Mouse (Mus musculus) myocyte (in vitro differentiated cells): ENCODE data around the gene Vrk3. TPM values are rescaled to one million over a fixed set of nuclear protein-coding genes. Genes with fewer than 3 reads are reported as not detected.
A peak's percentile ranks its signal among the peaks of the same experiment; 100 is the strongest.

Experiments
- H3K27me3 ChIP-seq: one replicate; pipeline ENCODE4 v1.6.1; 2011; ENCODE audit not compliant: control insufficient read depth, insufficient read depth, insufficient read length
- H3K36me3 ChIP-seq: one replicate; pipeline ENCODE4 v1.6.1; 2011; ENCODE audit not compliant: control insufficient read depth, insufficient read depth
- H3K4me2 ChIP-seq: one replicate; pipeline ENCODE4 v1.6.1; 2011; ENCODE audit warnings: low read depth, control low read depth
- H3K4me3 ChIP-seq: one replicate; pipeline ENCODE4 v1.5.1; 2011; ENCODE audit warnings: mild to moderate bottlenecking, control low read depth, moderate library complexity
- H3K79me2 ChIP-seq: one replicate; pipeline ENCODE4 v1.6.1; 2011; ENCODE audit not compliant: control insufficient read depth, insufficient read depth
- H3ac ChIP-seq: one replicate; pipeline ENCODE4 v1.6.1; 2011; ENCODE audit not compliant: control insufficient read depth, insufficient read length
- CEBPB ChIP-seq: IDR thresholded peaks from 2 replicates; pipeline ENCODE4 v1.6.1; 2011; ENCODE audit warnings: mild to moderate bottlenecking, moderate library complexity; ENCODE audit not compliant: poor library complexity, insufficient read depth, severe bottlenecking
- E2F4 ChIP-seq: IDR thresholded peaks from one replicate; pipeline ENCODE4 v1.6.1; 2011; ENCODE audit warnings: mild to moderate bottlenecking, control low read depth, moderate library complexity; ENCODE audit not compliant: insufficient read depth
- MAX ChIP-seq: IDR thresholded peaks from one replicate; pipeline ENCODE4 v1.6.1; 2011; ENCODE audit warnings: low read depth, mild to moderate bottlenecking, control low read depth
- MYOD1 ChIP-seq, 3 experiments: IDR thresholded peaks; one replicate each; pipeline ENCODE4 v1.6.1; 2011; ENCODE audit warnings: control low read depth in 2 of 3, low read depth in 2 of 3, mild to moderate bottlenecking in 2 of 3, moderate library complexity in 1 of 3; ENCODE audit not compliant: insufficient read length in 2 of 3, control insufficient read depth in 1 of 3
- MYOG ChIP-seq, 3 experiments: IDR thresholded peaks; one replicate each; pipeline ENCODE4 v1.6.1; 2011; ENCODE audit warnings: control low read depth in 2 of 3, low read depth in 2 of 3, mild to moderate bottlenecking in 2 of 3; ENCODE audit not compliant: insufficient read length in 2 of 3, control insufficient read depth in 1 of 3, insufficient read depth in 1 of 3
- POLR2A ChIP-seq: IDR thresholded peaks from one replicate; pipeline ENCODE4 v1.6.1; 2011; ENCODE audit warnings: low read depth, mild to moderate bottlenecking, control low read depth, moderate library complexity; ENCODE audit not compliant: insufficient read length
- POLR2AphosphoS2 ChIP-seq: IDR thresholded peaks from one replicate; pipeline ENCODE4 v1.6.1; 2011; ENCODE audit warnings: low read depth, control low read depth; ENCODE audit not compliant: insufficient read length
- REST ChIP-seq: IDR thresholded peaks from one replicate; pipeline ENCODE4 v1.6.1; 2011; ENCODE audit warnings: mild to moderate bottlenecking, control low read depth, moderate library complexity; ENCODE audit not compliant: insufficient read depth, insufficient read length
- SRF ChIP-seq: IDR thresholded peaks from one replicate; pipeline ENCODE4 v1.6.1; 2011; ENCODE audit warnings: low read depth; ENCODE audit not compliant: control insufficient read depth, insufficient read length
- TCF12 ChIP-seq: IDR thresholded peaks from one replicate; pipeline ENCODE4 v1.6.1; 2011; ENCODE audit warnings: mild to moderate bottlenecking, control low read depth; ENCODE audit not compliant: poor library complexity, insufficient read depth, severe bottlenecking
- TCF3 ChIP-seq: IDR thresholded peaks from one replicate; pipeline ENCODE4 v1.6.1; 2011; ENCODE audit warnings: low read depth, control low read depth; ENCODE audit not compliant: insufficient read length
- USF1 ChIP-seq: IDR thresholded peaks from one replicate; pipeline ENCODE4 v1.6.1; 2011; ENCODE audit warnings: low read depth, mild to moderate bottlenecking, control low read depth, moderate library complexity
- polyA plus RNA-seq: library from polyadenylated mRNA; unstranded; fragments of >200 nt; fragmentation: generic; extraction: Trizol; gene quantifications from one replicate; pipeline ENCODE4 v1.2.1, GENCODE M21; 2012; ENCODE audit warnings: missing spikeins

Vrk3 gene
- polyA plus RNA-seq, 1 experiment = 20.6 TPM

DNA sequence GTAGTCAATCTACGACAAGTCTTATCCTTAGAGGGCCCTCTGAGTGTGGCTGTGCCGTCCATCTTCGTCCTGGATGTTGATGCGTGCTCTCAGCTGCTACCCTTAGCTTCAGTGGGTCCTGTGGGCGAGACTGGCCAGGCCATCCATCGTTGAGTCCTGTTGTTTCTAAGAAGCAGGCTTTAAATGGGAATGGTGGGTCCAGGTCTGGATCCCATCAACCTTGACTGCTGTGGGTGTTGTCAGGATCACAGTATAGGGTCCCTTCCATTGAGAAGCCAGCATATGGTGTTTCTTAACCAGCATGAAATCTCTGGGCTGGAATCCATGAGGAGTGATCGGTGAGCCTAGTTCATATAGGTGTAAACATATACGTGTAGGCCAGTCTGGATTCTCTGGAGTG, 31.9 kb downstream of the Vrk3 start:
- Histone ChIP-seq H3K27me3 (peaks cover 7% of the 10 kb centered on the region), H3ac (no peak overlapping the region), H3K4me3 (no peak overlapping the region), H3K36me3 (no peaks in the 10 kb centered on the region), H3K79me2 (no peaks in the 10 kb centered on the region), H3K4me2 (no peak overlapping the region)
- TF ChIP-seq E2F4 (no peak), POLR2AphosphoS2 (no peak), CEBPB (no peak), TCF3 (no peak), POLR2A (no peak), REST (no peak), MYOD1 (IDR thresholded peaks at IDR 0.05; ENCODE audit: control insufficient read depth in 1 of 3, insufficient read length in 2 of 3, low read depth in 2 of 3) (no peak), MYOG (IDR thresholded peaks at IDR 0.05; ENCODE audit: control insufficient read depth in 1 of 3, insufficient read depth in 1 of 3, insufficient read length in 2 of 3, low read depth in 2 of 3) (no peak), TCF12 (no peak), MAX (no peak), SRF (no peak), USF1 (no peak)

- TF ChIP-seq MYOD1 (IDR thresholded peaks at IDR 0.05; ENCODE audit: control insufficient read depth in 1 of 3, insufficient read length in 2 of 3, low read depth in 2 of 3) (no peak), USF1 (no peak), POLR2AphosphoS2 (no peak), SRF (no peak), TCF3 (no peak), CEBPB (no peak), E2F4 (no peak), MYOG (IDR thresholded peaks at IDR 0.05; ENCODE audit: control insufficient read depth in 1 of 3, insufficient read depth in 1 of 3, insufficient read length in 2 of 3, low read depth in 2 of 3) (no peak), TCF12 (no peak), REST (no peak), POLR2A (no peak), MAX (no peak)
These were observed 41.3 kb downstream of the Vrk3 start for GRCm38 (mm10) chr7:44789531-44789930.

GRCm38 (mm10) chr7:44790066-44790465, 41.9 kb downstream of the Vrk3 start:
- Histone ChIP-seq H3K4me2 (no peak overlapping the region), H3K4me3 (no peak overlapping the region), H3K27me3 (peaks cover 48% of the 10 kb centered on the region), H3K79me2 (no peaks in the 10 kb centered on the region), H3ac (no peak overlapping the region), H3K36me3 (no peaks in the 10 kb centered on the region)
- TF ChIP-seq MAX (no peak), TCF3 (no peak), MYOG (IDR thresholded peaks at IDR 0.05; ENCODE audit: control insufficient read depth in 1 of 3, insufficient read depth in 1 of 3, insufficient read length in 2 of 3, low read depth in 2 of 3) (no peak), POLR2A (no peak), SRF (no peak), TCF12 (no peak), E2F4 (no peak), REST (no peak), MYOD1 (IDR thresholded peaks at IDR 0.05; ENCODE audit: control insufficient read depth in 1 of 3, insufficient read length in 2 of 3, low read depth in 2 of 3) (no peak), POLR2AphosphoS2 (no peak), USF1 (no peak)

More at GRCm38 (mm10) chr7:44789531-44789930, 41.3 kb downstream of the Vrk3 start:
- no peak overlapping the region for H3K4me2 ChIP-seq
- no peaks in the 10 kb centered on the region for H3K79me2 ChIP-seq
- no peaks in the 10 kb centered on the region for H3K36me3 ChIP-seq
- no peak overlapping the region for H3K4me3 ChIP-seq
- H3ac ChIP-seq = no peak overlapping the region
- peaks cover 43% of the 10 kb centered on the region for H3K27me3 ChIP-seq

GRCm38 (mm10) chr7:44792781-44793180, 44.6 kb downstream of the Vrk3 start:
- TF ChIP-seq MAX (no peak), TCF12 (no peak), USF1 (no peak), E2F4 (no peak), CEBPB (no peak), POLR2A (no peak), POLR2AphosphoS2 (no peak), TCF3 (no peak)
- H3K27me3 ChIP-seq = peaks cover 41% of the 10 kb centered on the region
- H3K4me2 ChIP-seq = no peak overlapping the region
- no peaks in the 10 kb centered on the region for H3K36me3 ChIP-seq
- H3ac ChIP-seq = no peak overlapping the region
- no peaks in the 10 kb centered on the region for H3K79me2 ChIP-seq
- H3K4me3 ChIP-seq = no peak overlapping the region

GRCm38 (mm10) chr7:44808927-44809326, 60.7 kb downstream of the Vrk3 start:
- peaks cover 6% of the 10 kb centered on the region for H3K79me2 ChIP-seq

More at GRCm38 (mm10) chr7:44808927-44809326, 60.7 kb downstream of the Vrk3 start:
- H3K4me3 ChIP-seq = no peak overlapping the region
- H3K4me2 ChIP-seq = no peak overlapping the region
- no peak for TF ChIP-seq CEBPB
- TF ChIP-seq E2F4 = no peak
- TF ChIP-seq REST = no peak
- no peak for TF ChIP-seq SRF
- TF ChIP-seq POLR2AphosphoS2 = peak; percentile 71
- peaks cover 14% of the 10 kb centered on the region for H3K27me3 ChIP-seq
- no peak overlapping the region for H3ac ChIP-seq
- H3K36me3 ChIP-seq = peaks cover 31% of the 10 kb centered on the region
